Mouse (Mus musculus) gastrocnemius, postnatal 25 days (tissue): ENCODE results near the gene Ntrk1. TPM values are rescaled to one million over a fixed set of nuclear protein-coding genes. Genes with fewer than 3 reads are reported as not detected.
"Not testable (repeated sequence)": the region's sequence is repeated elsewhere in the genome, so short reads cannot be mapped to it uniquely, and the experiment has no call there.

Source experiments
- DNase-seq: peaks from one replicate; pipeline ENCODE4 v3.0.0; 2022
- long read RNA-seq, 2 experiments: library from polyadenylated mRNA; stranded (forward); transcript quantifications; one replicate each; pipeline ENCODE4 v2.0.0; 2021
- total RNA-seq, 2 experiments: library from RNA; stranded (reverse); gene quantifications; 1 replicate in 1 of 2; 2 replicates in 1 of 2; pipeline ENCODE4 v1.2.3; 2021

The Ntrk1 gene
- under 1 TPM in 1 of 2 experiments, not detected in 1; 0.11 TPM for total RNA-seq
- long read RNA-seq, experiment 1: 0 reads
- long read RNA-seq, experiment 2: 0 reads

DNA sequence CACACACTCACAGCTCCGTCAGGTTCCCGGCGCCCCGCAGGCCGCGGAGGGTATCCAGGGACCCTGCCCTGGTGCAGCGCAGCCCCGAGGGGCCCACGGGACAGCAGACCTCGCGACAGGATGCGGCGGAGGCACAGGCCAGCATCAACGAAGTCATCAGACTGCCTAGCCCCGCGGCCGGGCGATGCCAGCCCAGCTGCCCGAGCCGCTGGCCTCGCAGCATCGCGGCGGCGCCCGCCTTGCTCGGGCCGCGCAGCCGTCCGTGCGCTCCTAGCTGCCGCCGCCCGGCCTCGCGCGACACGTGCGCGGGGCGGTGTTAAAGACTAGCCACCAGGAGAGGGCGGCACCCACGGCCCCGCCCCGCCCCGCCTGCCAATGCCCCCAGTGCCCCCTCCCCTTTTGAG lies at the start of gene Ntrk1:
Gene Ntrk1, minus strand, starts transcription at position 241 of the 404 bp plus-strand sequence.
- no peak for DNase-seq

GRCm38 (mm10) chr3:87840858-87841257 lies 45.9 kb upstream of the Ntrk1 start:
- DNase-seq: no peak

DNA sequence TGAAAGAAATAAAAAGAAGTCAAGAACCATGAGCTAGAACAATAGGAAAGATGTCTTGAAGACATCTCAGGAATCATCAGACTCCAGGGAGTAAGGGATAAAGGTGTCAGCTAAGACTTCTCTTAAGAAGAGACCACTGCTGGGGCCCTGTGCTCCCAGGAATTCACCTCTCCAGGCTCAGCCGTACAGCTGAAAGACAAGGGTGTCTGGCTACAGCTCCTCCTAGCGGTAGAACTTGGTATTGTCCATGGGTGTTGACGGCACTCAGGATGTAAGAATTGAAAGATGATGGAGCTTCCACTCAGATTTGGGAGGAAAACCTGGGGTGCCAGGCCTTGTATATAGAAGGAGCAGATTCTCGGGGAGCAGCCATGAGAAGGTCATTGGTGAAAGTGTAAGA lies 43.7 kb upstream of the Ntrk1 start:
- peak; percentile 27 for DNase-seq

- no peak for DNase-seq
Observed at GRCm38 (mm10) chr3:87833482-87833881, 38.5 kb upstream of the Ntrk1 start.

- no peak for DNase-seq
Observed at GRCm38 (mm10) chr3:87832109-87832859, 37.3 kb upstream of the Ntrk1 start.

- DNase-seq: no peak
Observed at GRCm38 (mm10) chr3:87829025-87829424, 34.1 kb upstream of the Ntrk1 start.

DNA sequence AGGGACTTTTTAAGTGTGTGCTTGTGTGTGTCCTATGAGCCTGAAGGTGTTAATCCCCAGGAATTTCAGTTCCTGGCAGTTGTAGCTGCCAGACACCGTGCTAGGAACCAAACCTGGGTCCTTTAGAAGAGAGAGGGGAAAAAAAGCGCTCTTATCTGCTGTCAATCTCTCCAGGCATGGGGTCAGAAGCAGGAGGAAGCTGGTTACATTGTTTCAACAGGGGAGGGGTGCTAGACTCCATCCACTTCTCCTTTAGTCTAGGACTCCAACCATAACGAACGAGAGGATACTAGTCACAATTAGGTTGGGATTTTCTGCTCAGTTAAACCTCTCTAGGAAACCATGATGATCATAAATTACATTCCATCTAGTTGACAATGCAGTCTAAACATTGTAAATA lies 33.5 kb upstream of the Ntrk1 start:
- no peak for DNase-seq

DNA sequence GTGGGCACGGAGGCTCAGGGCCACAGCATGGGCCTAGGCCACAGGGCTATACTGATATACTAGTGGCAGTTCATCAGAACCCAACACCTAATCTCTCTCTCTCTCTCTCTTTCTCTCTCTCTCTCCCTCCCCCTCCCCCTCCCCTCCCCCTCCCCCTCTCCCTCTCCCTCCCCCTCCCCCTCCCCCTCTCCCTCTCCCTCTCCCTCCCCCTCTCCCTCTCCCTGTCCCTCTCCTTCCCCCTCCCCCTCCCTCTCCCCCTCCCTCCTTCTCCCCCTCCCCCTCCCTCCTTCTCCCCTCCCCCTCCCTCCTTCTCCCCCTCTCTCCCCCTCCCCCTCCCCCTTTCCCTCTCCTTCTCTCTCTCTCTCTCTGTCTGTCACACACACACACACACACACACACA lies 29.2 kb upstream of the Ntrk1 start, which contains the start of gene Pear1:
Gene Pear1, minus strand, starts transcription at position 101 of the 400 bp plus-strand sequence.
- DNase-seq: not testable (repeated sequence)

GRCm38 (mm10) chr3:87818226-87818625 lies 23.3 kb upstream of the Ntrk1 start:
- DNase-seq: no peak

GRCm38 (mm10) chr3:87816646-87817093 lies 21.7 kb upstream of the Ntrk1 start:
- DNase-seq: peak; percentile 48

DNA sequence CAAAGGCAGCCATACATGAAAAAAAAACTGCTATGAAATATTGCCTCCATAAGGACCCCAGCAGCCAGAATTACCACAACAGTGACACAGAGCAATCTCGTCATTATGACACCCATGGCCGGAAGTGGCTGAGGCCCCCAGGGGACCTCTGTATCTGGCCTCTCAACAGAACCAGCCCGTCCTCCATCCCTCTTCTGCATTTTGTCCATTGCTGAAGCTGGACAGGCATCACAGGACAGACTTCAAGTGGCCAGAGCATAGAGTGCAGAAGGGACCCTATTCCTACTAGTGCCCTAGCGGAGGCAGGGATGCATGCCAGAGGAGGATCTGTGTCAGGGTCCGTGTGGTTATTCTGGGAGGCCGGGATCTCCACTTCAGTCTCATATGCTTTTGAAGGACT lies 21.2 kb upstream of the Ntrk1 start:
- no peak for DNase-seq

- no peak for DNase-seq
Observed at GRCm38 (mm10) chr3:87812873-87813272, 17.9 kb upstream of the Ntrk1 start.

DNA sequence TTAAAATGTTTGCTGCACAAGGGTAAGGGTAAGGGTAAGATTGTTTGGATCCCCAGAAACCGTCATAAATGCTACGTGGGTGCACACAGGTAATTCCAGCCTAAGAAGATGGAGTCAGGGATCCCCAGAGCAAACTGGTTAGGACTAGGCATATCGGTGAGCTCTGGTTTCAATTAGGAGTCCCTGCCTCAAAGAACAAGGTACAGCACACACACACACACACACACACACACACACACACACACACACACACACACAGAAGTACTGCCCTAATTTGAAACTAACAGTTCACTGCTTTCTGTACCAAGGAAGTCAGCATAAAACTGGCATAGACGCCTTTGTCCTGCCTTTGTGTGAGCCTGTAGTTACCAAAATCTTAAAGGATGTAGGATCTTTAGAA lies 17.5 kb upstream of the Ntrk1 start:
- DNase-seq: no peak

DNA sequence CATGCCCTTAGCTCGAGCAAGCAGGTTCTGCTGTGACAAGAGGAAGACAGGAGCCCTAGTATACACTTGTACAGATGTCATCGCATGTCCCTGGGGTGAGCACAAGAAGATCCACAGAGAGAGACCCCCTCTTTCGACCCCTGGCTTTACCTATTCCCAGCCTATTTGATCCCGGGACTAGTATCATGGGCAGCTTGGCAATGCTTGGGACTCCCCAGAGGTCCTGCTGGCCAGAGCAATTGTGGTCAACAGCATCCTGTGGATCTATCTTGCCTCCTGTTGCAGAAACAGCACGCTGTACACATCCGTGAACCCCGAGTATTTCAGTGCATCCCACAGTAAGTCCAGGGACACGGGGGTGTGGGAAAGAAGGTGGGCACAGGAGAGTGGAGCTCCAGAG lies 16.3 kb upstream of the Ntrk1 start:
- DNase-seq: no peak

DNA sequence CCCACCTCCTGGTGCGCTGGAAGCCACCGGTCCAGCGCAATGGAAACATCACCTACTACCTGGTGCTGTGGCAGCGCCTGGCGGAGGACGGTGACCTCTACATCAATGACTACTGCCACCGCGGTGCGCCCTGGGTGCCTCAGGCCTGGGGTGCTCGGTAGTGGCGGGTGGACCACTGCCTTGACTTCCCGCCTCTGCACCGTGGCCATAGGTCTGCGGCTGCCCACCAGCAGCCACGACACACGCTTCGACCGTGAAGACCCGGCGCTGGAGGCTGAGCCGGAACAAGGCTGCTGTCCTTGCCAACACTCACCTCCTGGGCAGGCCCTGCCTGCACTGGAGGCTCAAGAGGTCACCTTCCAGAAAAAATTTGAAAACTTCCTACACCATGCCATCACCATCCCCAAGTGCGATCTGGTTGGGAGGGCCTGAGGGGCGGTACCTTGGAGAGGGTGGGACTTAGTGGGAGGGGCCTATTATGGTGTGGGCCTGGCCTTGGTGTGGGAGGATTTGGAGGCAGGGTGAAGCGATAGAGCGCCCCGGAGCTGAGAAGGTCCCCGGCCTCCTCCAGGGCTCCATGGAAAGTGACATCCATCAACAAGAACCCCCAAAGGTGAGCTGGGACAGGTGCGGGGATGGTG lies 14.5 kb upstream of the Ntrk1 start:
- no peak for DNase-seq

GRCm38 (mm10) chr3:87804038-87804677 lies 9.2 kb upstream of the Ntrk1 start:
- DNase-seq: no peak

- DNase-seq: no peak
Observed at GRCm38 (mm10) chr3:87801681-87802080, 6.7 kb upstream of the Ntrk1 start.

- peak; percentile 35 for DNase-seq
Observed at GRCm38 (mm10) chr3:87796736-87797334, 1.9 kb upstream of the Ntrk1 start, which contains the start of gene Insrr. Insrr (plus strand) TSS chr3:87796951.

- peak; percentile 23 for DNase-seq
Observed at GRCm38 (mm10) chr3:87795336-87796277, 645 bp upstream of the Ntrk1 start.

DNA sequence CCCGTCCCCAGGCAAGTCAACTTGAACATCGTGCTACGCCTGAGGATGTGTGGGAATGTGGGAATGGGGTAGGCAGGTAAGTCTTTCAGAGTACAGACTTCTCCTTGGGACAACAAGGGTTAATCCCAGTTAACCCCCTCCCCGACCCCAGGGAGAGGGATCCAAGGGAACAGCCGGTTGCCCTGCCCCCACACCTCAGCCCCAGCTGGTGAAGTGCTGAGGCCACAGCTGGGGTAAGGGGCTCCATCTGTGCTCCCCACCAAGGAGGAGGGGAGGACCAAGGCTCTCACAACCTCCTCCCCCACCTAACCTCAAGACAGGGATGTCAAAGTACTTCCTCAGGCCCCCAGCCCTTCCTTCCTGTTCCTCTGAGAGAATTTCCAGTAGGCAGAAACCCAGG lies 5.2 kb downstream of the Ntrk1 start:
- DNase-seq: no peak

DNA sequence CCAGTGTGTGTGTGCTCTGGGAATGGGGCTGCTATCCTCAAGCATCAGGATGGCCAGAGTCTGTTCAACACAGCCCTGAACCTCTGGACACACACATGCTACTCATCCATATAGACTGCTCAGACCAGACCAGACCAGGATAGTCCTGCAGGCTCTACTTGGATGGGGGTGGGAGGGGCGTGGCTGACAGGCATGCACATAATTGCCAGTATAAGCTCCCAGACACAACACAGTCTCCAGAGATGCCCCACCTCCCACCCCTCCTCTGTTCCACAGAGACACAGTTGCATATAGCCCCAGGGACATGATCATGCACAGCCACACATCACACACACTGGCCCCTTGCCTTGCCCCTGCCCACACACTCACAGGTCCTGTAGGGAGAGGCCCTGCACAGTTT lies 5.7 kb downstream of the Ntrk1 start:
- no peak for DNase-seq
